Mouse (Mus musculus): ENCODE results near the gene Srsf5.
"Not testable (repeated sequence)": the region's sequence is repeated elsewhere in the genome, so short reads cannot be mapped to it uniquely, and the experiment has no call there.

Gene Srsf5

GRCm38 (mm10) chr12:80948202-80948601 is 2.9 kb downstream of the Srsf5 start:
- no peak for DNase-seq (ENCODE audit: low spot score in 2 of 2)

- DNase-seq (ENCODE audit: low spot score in 2 of 2): not testable (repeated sequence)
Measured at GRCm38 (mm10) chr12:80949603-80950002, 4.3 kb downstream of the Srsf5 start.

DNA sequence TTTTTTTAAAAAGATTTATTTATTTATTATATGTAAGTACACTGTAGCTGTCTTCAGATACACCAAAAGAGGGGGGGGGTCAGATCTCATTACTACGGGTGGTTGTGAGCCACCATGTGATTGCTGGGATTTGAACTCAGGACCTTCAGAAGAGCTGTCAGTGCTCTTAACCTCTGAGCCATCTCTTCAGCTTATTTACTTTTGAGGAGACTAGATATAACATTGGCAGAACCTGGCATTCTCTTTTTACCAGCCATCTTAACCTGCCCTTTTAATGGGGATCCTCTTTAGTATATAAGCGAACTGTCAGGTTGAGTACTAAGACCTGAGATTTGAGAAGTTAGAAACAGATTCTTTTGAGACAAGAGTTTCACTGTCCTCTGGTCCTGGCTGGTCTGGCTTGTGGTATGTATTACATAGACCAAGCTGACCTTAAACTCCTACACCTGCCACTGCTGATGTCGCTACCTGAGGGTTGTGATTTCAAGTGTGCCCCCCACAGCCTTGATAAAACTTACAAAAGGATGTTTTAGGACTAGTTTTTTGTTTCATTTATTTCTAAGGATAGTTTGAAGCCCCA is 6.4 kb downstream of the Srsf5 start:
- DNase-seq (ENCODE audit: low spot score in 2 of 2): no peak

DNA sequence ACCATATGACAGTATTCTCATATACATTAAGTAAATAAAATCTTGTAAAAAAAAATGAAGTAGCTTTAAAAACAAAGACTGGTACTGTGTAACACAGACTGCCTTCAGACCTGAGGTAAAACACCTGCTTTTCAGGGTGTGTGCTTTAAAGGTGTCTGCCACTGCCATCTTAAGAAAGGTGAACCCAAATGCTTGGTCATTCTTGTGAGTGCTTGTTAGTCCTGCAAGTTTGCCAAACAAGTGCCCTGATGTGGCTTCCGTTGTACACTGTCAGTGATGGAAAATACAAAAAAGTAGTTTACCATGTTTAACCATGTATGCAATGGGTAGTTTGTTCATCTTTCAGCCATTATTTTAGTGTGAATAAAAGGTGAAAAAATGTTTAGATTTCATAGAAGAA is 7.2 kb downstream of the Srsf5 start:
- no peak for DNase-seq (ENCODE audit: low spot score in 2 of 2)

DNA sequence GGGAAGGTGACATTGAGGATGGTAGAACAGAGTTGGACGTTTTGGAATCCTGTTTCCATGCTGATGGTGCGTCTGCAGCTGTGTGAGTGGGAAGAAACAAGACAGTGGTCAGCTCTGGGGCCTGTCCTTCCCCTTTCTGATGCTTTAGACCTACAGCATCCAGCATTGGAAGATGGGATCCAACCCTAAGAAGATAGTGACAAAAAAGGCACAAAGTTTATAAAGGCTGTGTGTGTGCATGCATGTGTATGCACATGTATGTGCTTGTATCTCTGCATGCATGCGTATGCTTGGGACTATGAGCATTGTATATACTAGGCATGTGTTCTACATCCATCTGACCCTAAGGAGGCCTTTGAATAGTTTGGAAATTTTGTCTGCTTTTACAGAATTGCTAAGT is 10.7 kb downstream of the Srsf5 start:
- DNase-seq (ENCODE audit: low spot score in 2 of 2): no peak

GRCm38 (mm10) chr12:80957961-80958360 is 12.7 kb downstream of the Srsf5 start:
- DNase-seq (ENCODE audit: low spot score in 2 of 2): no peak

DNA sequence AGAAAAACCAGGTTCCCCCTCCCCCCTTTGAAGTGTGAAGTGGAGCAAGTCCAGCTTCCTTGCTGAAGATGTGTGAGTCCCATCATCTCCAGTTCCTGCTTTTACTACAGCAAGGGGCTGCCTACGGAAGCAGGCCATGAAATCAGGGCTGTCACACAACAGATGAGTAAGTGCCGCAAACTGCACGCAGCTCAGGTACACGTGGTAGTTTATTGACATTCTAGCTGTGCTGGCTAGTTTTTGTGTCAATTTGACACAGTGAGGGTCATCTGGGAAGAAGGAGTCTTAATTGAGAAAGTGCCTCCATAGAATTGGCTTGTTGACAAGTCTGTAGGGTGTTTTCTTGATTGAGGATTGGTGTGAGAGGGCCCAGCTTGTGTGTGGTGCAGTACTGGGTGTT is 17.3 kb downstream of the Srsf5 start:
- DNase-seq (ENCODE audit: low spot score in 2 of 2): no peak

GRCm38 (mm10) chr12:80966059-80966838 is 20.9 kb downstream of the Srsf5 start:
- no peak for DNase-seq (ENCODE audit: low spot score in 2 of 2)

DNA sequence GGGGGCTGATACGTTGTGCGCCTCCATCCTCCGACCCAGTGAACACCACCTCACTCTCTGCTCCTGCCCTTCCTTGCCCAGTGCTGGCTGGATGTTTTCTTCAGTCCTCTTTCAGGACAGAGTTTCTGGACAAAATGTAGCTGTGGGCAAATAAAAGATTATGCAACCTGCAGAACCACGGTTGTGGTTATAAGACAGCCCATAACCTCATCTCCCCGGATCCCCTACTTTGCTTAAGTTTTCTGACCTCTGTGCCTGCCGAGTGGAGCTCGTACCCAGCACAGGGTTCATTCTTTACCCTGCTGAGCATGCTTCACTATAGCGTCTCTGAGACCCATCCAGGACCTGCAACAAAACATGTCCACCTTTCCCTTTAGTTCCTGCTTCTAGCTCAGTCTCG is 22.6 kb downstream of the Srsf5 start:
- no peak for DNase-seq (ENCODE audit: low spot score in 2 of 2)

DNA sequence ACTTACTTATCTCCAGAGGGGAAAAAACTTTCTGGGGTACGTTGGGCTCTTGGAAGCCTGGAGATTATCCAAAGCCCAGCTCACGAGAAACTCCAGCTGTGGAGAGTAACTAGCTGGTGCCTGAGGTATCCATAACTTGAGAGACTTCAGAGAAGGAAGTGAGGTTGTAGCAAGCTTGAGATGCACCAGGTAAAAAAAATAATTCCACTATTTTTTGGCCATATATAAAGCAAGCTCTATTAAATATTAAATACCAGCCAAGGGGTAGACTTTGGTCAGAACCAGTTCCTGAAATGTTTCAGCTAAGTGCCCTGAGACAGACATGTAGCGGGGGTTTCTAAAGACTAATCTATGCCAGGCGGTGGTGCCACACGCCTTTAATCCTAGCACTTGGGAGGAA is 23.3 kb downstream of the Srsf5 start, which contains the start of gene Slc10a1:
Gene Slc10a1 (minus strand): TSS at position 101 of the 400 bp plus-strand sequence.
- DNase-seq (ENCODE audit: low spot score in 2 of 2): no peak

DNA sequence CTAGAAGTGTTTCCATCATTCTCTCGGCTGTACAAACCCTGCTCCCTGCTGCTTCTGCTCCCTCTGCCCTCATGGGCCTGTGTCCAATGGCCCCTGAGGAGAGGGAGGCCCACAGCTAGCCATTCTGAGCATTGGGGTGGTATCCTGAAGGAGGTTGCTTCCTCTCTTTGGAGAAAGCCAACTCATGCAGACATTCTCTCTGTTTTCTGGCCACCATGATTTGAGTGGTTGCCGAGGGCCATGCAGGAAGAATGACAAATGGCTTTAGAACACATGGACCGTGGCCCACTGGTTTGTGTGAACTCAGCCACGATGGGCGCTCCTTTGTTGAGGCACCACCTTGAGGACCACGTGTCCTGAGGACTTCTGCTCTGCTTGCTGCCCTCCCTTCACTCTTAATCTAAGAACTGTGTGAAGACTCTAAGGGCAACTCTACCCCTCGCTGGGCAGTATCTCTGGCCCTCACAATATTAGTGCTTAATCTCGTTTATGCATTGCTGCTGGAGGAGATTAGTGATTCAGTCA is 24.9 kb downstream of the Srsf5 start:
- no peak for DNase-seq (ENCODE audit: low spot score in 2 of 2)

DNA sequence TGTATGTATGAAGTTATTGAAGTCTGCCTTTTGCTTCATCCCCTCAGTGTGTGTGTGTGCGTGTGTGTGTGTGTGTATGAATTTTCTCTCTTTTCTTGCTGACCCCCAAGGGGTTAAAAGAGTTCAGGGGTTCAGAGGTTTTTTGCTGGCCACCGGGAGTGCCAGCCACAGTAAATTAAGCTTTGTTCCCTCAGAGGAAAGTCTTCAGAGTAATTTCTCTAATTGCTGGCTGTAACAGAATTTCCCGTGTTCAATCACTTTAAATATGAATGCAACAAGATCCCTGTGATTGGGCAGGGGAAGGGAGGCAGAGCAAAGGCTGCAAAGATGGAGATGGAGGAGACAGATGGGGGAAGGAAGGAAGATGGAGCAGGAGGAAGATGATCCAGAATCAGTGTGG is 26.5 kb downstream of the Srsf5 start:
- DNase-seq (ENCODE audit: low spot score in 2 of 2): no peak

DNA sequence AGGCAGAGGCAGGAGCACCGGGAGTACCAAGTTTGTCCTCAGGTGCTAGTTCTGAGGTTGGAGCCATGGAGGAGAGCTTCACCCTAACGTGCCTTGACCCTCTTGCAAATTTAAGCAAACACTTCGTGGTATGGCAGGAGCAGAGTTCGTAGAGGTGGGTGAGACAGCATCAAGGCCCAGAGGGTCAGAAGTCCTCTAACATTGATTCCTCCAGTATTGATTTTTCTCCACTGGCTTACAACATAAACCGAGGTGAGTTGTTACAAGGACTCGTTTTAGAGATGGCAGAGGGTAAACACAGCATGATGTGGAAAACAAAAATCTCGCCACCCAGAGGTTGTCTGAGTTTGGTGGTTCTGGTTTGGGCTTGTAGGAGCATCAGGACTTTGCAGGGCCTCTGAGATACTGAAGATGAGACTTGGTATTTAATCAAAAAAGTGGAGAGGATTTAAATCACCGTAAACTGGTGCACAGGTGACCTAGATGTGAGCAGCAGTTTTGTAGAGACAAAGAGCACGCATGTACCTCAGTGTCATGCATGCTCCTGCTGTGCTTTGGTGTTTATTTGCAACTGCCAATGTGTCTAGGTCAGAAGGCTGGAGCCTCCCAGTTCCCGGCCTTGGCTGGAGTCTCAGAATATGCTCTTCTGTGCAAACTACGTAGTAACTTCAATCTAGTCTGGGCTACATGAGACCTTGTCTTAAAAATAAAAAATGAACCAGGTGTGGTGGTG is 30.8 kb downstream of the Srsf5 start:
- DNase-seq (ENCODE audit: low spot score in 2 of 2): no peak

GRCm38 (mm10) chr12:80982326-80982725 is 37.0 kb downstream of the Srsf5 start:
- peak; percentile 18 to 71 for DNase-seq (ENCODE audit: low spot score in 2 of 2)

DNA sequence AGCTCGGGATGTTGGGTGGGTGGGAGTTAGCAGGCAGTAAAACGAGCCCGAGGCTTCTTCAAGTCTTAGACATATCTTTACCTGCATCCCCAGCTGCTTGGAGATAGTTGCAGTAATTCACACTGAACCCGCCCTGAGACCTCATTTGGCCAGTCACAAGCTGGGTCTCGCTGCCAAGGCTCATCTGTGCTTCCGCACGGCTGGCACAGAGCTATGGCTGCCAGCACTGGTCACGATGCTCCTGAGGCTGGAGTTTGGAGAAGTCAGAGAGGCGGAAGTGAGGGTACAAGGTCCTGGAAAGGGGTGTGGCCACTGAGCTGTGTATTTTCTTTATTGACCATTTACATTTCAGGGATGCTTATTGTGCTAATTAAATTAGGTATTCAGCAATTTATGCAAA is 38.4 kb downstream of the Srsf5 start:
- DNase-seq (ENCODE audit: low spot score in 2 of 2): no peak

- DNase-seq (ENCODE audit: low spot score in 2 of 2): no peak
Measured at GRCm38 (mm10) chr12:80986628-80987027, 41.3 kb downstream of the Srsf5 start.

DNA sequence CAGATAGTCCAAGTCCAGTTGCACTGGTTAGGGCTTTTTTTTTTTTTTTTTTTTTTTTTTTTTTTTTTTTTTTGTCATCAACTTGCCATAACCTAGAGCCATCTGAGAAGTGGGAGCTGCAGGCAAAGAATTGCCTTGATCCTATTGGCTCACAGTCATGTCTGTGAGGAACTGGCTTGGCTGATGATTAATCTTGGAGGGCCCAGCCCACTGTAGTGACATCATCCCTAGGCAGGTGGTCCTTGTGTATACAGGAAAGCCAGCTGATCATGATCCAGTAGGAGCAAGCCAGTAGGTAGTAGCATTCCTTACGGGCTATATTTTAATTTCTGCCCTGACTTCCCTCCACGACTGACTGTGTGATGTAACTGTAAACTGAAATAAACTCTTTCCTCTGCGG is 43.0 kb downstream of the Srsf5 start:
- no peak for DNase-seq (ENCODE audit: low spot score in 2 of 2)

DNA sequence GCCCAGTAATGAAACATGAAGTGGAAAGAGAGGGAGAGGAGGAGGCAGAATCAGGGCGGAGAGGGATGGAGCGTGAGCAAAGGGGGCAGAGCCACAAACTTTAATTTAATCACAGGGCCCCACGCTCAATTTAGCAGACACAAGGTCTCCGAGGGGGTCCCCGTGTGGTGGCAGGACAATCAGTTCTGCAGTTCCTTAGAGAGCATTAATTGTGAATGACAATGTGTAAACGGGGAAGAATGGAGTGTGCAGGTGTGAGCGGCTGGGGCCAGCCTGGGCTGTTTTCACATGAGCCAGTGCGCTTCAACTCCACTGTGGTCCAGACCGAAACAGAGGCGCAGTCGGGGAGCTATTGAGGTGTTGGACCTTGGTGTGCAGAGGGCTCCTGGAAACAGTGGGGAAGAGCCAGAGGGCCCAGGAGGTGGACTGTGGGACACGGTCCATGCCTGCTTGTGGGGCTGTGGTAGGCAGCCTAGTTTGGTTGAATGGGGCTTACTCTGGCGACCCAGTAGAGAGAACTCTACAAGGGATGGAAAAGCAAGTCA is 45.7 kb downstream of the Srsf5 start:
- no peak for DNase-seq (ENCODE audit: low spot score in 2 of 2)

- DNase-seq (ENCODE audit: low spot score in 2 of 2): no peak
Measured at GRCm38 (mm10) chr12:80991806-80992205, 46.5 kb downstream of the Srsf5 start.

- DNase-seq (ENCODE audit: low spot score in 2 of 2): no peak
Measured at GRCm38 (mm10) chr12:80992540-80993122, 47.3 kb downstream of the Srsf5 start.

DNA sequence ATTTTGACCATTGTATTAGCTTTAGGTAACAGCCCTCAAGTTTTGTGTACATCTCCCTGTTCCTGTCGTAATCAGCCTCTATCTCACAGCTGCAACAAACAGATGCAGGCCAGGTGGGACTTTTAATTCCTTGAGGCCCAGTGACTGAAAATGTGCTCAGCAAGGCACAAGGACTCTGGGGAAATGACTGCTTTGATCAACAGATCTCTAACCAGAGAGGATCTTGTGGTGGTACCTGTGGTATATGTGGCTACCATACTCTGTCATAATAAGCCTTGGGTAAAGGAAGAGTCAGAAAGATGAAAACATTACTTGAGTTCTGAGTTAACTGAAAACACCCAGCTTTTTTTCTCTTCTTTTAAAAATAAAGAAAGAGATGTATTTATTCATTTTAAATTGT is 48.5 kb downstream of the Srsf5 start:
- DNase-seq (ENCODE audit: low spot score in 2 of 2): no peak

DNA sequence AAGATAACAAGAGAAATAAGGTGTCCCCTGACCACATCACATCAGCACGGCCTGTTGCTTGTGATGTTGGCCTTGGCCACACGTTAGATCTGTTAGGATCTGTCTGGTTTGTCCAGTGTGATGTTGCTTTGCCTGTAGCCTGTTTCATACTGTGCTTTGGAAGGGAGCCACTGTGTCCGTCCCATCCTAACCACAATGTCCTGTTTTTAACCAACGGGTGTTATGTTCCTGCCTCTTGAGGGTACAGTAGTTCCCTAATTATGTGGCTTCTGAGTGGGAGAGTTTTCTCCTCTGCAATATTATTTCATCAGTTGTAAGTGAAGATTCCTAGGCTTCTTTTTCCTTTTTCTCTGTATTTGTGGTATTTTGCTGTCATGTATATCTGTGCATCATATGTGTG is 50.0 kb downstream of the Srsf5 start:
- DNase-seq (ENCODE audit: low spot score in 2 of 2): no peak
